Mouse (Mus musculus): Measurements from ENCODE around the gene Ilf2.

The Ilf2 gene

DNA sequence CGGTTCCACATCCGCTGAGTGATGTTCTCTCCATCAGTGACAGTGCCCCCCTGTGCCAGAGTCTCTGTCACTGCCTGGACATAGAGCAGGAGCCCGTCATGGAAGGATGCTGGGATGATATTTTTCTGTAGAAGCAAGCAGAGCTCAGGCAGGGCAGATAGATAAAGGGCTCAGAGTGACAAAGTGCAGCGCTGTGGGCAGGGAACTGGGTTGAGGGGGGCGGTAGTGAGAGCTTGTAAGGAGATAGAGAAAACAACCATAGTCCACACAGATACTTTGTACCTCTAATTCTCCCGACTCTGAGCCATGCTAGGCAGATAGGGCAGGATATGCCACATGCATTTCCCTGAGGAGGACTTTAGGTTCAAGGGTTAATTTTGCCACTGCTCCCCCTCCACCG is 13.3 kb upstream of the Ilf2 start:
- no peak for DNase-seq (ENCODE audit: low spot score)

DNA sequence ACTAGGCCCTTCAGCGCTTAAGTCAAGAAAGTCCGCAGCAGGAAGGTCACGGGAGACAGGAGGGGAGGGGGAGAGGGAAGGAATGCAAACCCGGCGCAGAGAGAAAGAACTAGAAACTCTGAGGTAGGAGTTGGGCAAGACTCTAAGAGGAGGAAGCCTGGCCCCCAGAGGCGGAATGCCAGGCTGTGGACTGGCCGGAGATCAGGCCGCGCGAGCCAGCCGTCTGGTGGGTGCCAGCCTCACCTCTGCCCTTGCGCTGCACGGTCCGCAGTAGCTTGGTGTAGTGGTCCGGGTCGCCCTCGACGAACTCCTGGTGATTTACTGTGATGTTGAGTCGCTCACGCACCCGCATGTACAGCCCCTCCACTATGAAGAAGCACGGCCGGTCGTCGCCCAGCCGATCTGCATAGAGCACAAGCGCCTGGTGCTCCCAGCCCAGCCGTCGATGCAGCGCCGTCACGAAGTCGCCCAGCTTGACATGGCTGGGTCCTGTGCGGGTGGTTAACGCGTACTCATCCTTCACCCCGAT is 11.3 kb upstream of the Ilf2 start:
- DNase-seq (ENCODE audit: low spot score): peak; percentile 32

DNA sequence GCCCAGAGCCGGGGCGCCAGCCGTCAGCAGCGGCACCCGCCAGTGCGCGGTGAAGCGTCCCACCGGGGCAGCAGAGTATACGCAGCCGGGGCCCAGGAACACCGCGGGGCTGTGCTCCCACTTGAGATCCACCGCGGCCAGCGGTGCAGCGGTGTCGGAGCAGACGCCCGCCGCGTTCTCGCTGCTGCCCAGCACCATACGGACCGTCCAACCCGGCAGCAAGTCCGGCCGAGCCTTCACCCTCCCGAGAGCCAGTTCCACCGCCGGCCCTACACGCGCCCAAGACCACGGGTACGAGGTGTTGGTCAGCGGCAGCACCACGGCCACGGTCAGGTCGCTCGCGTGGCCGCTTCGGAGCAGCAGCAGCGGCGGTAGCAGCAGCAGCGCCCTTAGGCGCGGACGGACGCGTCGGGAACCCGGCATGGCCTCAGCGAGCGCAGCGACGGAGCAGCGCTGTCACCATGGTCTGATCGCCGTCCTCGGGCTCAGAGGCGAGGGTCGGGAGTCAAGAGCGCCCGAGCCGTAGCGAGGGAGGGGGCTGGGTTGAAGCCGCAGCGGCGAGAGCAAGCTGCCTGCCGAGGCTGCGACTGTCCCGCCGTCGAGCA is 10.7 kb upstream of the Ilf2 start:
- DNase-seq (ENCODE audit: low spot score): peak; percentile 30

DNA sequence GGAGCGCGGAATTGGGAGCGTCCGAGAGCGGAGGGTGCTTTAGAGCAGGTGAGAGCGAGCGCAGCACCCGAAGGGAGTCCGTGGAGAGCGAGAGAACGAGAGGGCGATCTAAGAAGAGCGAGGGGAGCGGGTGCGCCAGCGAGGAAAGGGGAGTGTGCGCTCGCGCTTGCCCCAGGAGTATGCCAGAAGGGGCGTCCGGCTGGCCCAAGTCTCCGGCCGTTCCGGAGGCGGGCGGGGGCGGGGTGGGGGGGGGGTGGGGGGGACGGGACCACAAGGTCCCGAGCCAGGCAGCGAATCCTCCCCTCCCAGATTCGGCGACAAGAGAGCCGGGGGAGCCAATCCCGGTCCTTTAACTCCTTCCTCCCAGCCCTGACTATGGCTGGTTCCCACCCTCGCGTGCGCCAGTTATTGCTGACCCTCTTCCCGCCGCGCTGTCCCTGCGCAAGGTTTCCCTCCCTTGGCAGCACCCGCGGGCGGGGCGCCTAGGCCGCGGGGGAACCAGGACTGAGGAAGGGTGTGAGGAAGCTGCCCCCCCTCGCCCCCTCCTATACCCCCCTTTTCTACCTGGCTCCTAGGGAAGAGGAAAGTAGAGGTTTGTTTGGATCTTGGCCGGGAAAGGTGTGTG is 10.1 kb upstream of the Ilf2 start, which contains the start of gene Npr1:
Gene Npr1, minus strand, starts transcription at position 181 of the 625 bp plus-strand sequence.
- peak; percentile 50 for DNase-seq (ENCODE audit: low spot score)

DNA sequence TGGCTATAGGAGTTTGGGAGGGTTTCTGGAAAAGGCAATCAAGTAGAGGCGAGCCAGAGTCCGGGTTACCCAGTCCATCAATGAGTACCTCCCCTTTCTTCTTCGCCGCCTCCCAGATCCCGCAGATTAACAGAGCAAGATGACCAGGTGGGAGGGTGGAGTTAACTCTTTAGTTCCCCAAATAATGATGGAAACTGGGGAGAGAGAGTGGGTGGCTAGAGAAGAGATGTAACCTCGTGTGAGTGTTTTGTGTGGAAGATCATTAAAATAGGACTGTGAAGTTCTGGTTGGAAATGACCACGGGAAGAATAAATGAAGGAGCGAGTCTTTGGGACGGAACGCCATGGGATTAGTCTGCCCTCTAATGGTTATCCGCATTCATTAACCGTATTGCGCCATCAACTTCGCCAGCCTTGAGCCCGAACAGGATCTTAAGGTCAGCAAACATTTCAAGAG is 9.6 kb upstream of the Ilf2 start:
- DNase-seq (ENCODE audit: low spot score): peak; percentile 60

DNA sequence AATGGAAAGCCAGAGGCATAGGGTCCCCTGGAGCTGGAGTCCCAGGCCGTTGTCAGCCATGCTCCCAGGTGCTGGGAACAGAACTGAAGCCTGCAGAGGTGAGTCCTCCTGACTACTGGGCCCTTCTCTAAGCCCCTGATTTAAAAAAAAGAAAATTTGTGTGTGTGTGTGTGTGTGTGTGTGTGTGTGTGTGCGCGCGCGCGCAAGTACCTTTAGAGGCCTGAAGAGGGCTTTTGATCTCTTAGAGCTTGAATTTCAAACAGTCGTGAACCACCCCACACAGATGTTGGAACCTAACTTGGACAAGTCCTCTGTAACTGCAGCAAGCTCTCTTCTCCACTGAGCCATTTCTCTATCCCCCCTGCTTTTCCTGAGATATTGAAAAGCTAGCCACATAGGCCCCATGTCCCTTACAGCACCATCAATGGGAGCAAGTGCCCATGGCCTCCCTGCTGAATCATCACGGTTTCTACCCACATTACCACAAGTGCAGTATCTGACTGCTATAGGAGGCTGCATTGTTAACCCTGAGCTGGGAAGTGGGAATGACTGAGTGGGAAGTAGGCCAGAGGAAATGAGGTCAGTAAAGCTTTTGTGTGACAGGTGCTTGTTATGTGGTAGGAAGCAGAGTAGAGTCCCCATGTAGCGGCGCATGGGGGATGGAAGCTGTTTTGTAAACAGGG is 8.2 kb upstream of the Ilf2 start:
- DNase-seq (ENCODE audit: low spot score): no peak

DNA sequence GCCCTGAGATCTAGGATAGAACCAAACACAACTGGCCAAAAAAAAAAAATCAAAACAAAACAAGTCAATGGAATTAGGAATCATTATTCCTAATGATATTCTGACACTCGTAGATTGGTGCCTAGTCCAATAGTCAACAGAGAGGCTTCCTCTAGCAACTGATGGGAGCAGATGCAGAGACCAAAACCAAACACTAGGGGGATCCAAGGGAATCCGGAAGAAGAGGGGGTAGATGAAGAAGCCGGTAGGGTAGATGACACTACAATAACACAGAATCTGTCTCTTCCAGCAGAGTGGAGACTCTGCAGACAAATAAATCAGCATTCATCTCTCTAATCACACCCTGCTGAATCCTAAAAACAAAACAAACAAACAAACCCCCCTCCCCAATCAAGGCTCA is 3.7 kb upstream of the Ilf2 start:
- DNase-seq (ENCODE audit: low spot score): peak; percentile 35

DNA sequence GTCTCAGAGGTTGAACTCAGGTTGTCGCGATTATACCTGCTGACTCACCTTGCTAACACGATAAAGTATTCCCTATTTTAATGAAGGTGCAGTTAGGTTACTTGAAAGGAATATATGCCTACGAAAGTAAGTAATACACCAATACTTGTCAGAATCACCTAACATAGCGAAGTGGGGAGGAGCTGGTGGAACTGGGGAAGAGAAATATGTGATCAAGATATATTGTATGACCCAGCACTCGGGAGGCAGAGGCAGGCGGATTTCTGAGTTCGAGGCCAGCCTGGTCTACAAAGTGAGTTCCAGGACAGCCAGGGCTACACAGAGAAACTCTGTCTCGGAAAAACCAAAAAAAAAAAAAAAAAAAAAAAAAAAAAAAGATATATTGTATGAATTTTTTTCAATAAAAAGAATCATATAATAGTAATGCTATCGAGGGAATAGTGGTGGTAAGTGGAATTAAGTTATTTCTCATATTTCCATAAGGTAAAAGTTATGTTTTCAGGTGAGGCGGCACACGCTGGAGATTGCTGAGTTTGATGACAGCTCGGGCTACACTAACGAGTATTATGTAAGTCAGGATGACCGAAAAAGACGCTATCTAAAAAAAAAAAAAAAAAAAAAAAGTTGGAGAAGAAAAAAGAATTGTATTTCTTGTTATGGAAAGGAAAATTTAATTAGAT is 635 bp upstream of the Ilf2 start:
- DNase-seq (ENCODE audit: low spot score): no peak

DNA sequence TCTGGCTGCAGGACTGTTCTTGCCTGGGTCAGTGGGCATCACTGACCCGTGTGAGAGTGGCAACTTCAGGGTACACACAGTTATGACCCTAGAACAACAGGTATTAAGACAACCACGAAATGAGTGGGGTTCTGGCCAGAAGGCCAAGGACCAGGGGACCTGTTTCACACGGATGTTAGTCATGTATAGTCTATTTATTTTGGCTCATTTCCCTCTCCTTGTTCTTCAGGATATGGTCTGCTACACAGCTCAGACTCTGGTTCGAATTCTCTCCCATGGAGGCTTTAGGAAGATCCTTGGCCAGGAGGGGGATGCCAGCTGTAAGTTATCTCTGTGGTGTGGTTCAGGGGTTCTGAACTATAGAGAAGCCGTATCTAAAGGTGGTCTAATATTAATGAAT is 11.1 kb downstream of the Ilf2 start:
- DNase-seq (ENCODE audit: low spot score): no peak

DNA sequence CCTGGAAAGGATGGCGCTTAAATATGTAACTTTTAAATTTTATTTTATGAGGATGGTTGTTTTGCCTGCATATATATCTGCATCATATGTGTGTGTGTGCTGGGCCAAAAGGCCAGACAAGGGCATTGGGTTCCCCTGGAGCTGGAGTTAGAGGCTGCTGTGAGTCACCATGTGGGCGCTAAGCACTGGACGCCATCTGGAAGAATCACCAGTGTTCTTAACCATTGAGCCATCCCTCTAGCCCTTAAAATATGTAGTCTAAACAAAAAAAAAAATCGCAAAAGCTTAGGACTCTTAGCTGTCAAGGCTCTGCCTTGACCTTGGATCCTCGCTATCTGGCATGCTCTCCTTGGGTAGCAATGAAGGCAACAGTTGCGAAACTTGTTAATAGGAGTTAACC is 12.7 kb downstream of the Ilf2 start:
- no peak for DNase-seq (ENCODE audit: low spot score)

DNA sequence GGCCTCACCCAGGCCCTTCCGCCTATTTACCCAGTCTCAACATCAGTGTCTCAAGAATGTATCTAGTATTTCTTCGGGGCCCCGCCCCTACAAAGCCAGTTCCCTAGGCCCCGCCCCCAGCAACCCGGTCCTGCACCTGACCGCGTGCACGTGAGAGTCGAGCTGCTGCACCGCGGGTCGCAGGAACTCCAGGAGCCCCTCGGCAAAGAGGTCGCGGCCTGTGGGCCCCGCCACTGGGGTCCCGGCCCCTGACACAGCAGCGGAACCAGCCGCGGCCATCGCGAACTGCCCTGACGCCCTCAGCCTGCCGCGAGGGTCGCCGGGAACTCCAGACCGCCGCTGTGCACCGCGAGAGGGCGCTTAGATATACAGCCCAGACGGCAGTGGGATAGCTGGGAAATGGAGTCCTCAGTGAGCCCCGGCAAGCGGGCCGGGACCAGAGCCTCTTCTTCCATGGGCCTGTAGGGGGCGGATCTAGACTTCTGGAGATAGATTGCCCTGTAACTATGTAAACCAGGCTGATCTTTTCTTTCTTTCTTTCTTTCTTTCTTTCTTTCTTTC is 14.8 kb downstream of the Ilf2 start, which contains the start of gene Snapin:
Gene Snapin, minus strand, starts transcription at position 338 of the 561 bp plus-strand sequence.
- peak; percentile 91 for DNase-seq (ENCODE audit: low spot score)

DNA sequence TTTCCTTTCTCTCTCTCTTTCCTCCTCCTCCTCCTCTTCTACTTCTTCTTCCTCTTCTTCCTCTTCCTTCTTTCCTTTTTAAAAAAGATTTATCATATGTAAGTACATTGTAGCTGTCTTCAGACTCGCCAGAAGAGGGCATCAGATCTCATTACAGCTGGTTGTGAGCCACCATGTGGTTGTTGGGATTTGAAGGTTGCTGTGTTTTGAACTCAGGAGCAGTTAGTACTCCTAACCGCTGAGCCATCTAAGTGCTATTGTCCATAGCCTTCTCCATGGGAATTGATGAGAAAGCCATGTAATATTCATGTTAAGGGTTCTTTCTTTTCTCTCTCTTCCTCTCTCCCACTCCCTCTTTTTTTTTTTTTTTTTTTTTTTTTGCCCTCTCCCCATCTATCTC is 15.4 kb downstream of the Ilf2 start:
- no peak for DNase-seq (ENCODE audit: low spot score)

DNA sequence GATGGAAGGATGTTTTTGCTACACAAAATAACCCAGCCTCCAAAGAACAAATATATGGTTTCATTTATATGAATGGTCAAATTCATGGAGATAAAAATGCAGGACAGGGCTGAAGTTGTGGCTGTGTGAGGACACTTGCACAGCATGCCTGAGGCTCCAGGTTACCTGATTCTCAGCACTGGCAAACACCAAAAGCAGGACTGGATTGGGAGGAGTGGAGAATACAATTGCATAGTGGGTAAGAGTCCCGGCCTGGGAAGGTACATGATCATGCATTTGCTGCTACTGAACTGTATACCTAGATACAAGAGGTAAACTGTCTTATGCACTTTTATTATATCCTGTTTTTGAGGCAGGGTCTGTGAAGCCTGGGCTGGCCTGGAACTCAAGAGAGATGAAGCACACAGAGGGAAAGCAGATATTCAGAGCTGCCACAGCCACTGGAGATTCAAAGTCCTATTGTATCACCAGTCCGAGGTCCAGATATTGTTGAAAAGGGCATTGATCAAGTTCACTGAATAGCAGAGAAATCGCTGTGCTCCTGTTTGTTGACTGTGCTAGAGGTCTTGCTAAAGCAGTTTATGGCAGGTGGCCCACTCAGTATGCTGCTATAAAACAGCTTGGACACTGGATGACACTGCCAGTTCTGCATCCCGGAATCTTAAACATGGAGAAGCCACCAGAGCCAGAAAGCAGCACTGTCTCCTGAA is 18.1 kb downstream of the Ilf2 start:
- DNase-seq (ENCODE audit: low spot score): no peak

DNA sequence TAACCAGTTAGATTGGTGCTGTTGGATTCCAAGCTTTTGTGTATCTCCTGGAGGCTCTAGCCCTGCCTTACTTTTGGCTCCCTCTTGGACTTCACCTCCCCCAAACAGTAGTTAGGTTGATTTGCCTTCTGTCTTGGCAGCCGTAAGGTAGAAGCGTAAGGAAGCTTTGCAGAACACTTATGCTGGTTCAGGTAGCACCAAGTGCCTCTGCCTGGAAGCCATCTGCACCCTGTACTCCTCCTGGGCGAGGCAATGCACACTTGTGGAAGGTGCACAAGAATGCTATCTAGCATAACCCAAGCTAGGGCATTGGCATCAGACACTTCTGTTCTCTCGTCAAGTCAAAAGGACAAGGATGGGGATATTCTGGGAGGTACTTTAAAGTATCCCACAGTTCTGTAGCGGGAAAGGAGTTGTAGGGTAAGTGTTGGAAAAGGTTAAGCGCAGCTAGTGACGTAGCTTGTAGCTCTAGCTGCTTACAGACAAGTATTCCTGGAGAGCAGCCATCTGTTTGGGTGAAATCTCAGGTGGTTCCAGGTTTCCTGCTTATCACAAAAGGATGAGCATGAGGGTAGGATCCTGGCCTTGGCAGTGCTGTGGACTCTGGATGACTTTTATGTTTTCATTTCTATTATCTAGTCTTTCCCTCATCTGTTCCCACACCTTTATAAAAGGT is 20.1 kb downstream of the Ilf2 start:
- no peak for DNase-seq (ENCODE audit: low spot score)

DNA sequence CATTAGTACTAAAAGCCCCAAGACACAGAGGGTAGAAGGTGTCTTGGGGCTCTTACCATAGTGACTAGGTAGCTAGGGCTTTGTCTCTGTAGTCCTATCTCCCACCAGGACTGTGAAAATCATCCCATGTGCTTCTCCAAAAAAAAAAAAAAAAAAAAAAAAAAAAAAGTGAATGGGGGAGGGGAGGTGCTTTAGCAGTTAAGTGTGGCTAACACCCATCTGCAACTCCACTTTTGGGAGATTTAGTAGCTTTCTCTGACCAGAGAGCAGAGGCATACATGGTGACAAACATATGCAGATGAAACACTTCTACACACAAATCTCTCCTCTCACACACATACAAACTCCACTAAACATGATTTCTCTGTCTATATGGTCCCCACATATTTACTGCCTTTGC is 21.7 kb downstream of the Ilf2 start:
- no peak for DNase-seq (ENCODE audit: low spot score)

DNA sequence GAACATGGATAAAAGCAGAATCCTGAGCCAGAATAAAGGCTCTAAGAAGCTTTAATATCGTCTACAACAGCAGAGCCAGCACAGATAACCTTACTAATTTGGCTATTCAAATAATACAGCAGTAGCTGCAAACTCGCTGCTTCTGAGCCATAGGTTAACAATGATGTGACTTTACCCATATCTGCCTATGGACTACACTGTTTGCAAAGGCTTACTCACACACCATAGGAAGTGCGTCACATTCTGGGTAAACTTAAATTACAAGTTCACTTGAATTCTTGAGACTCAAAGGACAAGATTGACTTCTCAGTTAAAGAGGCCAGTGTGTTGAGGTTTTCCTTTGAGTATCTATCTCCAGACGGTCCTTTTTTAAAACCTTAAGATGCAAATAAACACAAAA is 27.5 kb downstream of the Ilf2 start:
- DNase-seq (ENCODE audit: low spot score): no peak

DNA sequence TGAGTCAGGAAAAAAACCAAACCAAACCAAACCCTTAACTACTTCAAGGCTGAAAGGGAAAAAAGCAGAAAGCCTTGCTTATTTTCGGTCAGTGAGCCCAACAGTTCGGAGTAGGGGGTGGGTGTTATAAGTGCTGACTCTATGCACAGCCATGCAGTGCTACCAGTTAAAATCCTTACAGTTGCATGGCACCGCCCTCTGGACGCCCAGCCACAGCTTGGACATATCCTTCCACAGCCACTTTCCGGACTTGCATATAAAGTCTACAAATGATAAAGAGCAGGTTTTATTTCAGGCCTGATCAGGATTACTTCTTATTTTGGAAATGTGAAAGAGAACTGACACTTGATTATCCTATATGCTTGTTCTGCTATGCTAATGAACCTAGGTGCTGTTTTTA is 29.3 kb downstream of the Ilf2 start:
- DNase-seq (ENCODE audit: low spot score): no peak

DNA sequence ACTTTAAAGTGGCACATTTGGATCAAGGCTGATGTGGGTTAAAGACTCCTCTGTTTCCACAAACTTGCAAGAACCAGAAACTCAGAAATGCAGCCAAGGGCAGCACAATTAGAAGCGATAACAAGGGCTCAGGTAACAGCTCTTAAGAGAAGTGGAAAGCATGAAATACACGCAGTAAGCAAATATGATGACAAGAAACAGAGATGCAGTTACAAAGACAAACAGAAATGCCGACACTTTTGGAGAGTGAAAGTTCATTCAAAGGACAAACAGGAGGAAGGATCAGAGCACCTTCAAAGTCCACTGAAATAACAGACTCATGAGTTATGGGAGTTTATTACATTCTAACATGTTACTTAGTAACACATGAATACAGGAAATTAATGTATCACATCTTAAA is 30.4 kb downstream of the Ilf2 start:
- DNase-seq (ENCODE audit: low spot score): no peak

DNA sequence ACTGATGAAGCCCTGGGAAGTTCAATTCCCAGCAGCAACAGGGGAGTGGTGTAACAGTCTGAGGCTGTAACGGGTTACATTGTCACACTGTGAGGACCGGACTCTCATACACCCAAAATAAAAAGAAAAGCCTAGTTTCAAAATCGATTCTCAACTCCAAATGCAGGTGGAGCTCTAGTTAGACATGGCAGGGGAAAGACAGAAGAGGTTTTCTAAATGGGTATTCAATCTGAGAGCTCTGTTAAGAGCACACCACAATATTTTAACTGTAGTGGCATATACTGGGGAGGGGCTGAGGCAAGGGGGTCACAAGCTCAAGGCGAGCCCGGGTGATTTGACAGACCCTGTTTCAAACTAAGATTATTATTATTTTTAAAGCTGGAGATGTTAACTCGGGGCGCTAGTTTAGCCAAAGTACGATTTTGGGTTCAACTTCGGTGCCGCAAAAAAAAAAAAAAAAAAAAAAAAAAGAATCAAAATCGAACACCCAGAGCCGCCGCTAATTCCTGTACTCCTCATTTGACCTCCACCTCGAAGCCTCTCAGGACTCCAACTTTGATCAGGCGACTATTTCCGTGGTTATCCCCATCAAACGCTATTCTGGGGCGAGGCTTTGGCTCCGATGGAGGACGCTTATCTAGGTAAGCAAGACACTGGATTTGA is 32.5 kb downstream of the Ilf2 start:
- DNase-seq (ENCODE audit: low spot score): no peak

DNA sequence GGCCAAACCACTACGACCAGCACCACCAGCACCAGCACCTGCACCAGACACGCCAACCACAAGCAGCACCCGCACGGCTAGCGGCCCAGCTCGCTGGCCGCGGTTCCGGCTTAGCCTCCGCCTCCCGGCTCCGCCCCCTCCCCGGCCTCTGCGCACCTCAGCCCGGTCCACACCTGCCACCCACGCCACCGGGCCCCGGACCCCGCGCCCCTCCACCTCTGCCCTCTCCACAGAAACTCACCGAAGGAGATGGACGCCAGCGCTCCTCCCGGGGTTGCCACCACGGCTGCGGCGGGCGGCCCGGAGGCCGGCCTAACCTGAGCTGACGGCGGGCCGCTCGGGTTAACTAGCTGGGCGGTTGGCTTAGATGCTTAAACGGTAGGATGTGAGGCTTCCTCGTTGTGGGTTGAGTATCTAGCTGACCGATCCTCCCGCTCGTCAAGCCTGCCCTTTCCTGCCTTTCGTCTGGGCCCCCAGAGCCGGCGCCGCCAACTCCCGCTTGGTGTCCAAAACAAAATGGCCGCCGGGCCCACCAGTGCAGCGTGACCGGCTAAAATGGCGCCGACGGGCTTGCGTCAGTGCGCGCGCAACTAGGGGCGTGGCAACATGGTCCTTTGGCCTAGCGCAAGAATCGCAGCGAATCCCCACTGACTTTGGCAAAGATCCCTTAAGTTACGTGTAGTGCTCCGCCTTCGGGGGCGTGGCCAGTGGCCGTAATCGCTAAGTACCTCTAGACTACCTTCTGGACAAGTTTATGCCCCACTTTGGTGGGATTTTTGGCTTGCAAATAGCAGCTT is 33.2 kb downstream of the Ilf2 start, which contains the start of gene Chtop:
Gene Chtop, minus strand, starts transcription at position 549 of the 797 bp plus-strand sequence.
- DNase-seq (ENCODE audit: low spot score): peak; percentile 99

Data from ovary, postnatal 14 days (tissue).